Mouse (Mus musculus): ENCODE results near the gene Mcm3ap. TPM values are rescaled to one million over a fixed set of nuclear protein-coding genes. Genes with fewer than 3 reads are reported as not detected.
A peak's percentile ranks its signal among the peaks of the same experiment; 100 is the strongest.

Mcm3ap gene
- polyA plus RNA-seq, 1 experiment: 16.6 TPM

GRCm38 (mm10) chr10:76512965-76513583 lies 44.3 kb downstream of the Mcm3ap start:
- TF ChIP-seq CTCF (IDR thresholded peaks at IDR 0.05; ENCODE audit: extremely low read depth, insufficient read depth, insufficient read length, insufficient replicate concordance) (peak; percentile 81; the same call in 1 of the 2 replicates), POLR2A (IDR thresholded peaks at IDR 0.05; ENCODE audit: low read depth, low read length) (no peak)
- no peak overlapping the region for H3K27ac ChIP-seq (ENCODE audit: insufficient read depth, low read length)
- no peaks in the 10 kb centered on the region for H3K4me1 ChIP-seq (ENCODE audit: control insufficient read depth, insufficient read depth, insufficient read length)
- WGBS: 51% methylated on average over 5 of the region's 5 CpGs
- H3K4me3 ChIP-seq (ENCODE audit: extremely low read depth, insufficient read depth, insufficient read length): no peak overlapping the region
- peak; percentile 59 to 78 for DNase-seq (ENCODE audit: low read depth in 1 of 2, low spot score in 2 of 2)
- H3K36me3 ChIP-seq (ENCODE audit: control insufficient read depth, insufficient read depth, low read length): peaks cover 15% of the 10 kb centered on the region
- H3K27me3 ChIP-seq (ENCODE audit: control insufficient read depth, insufficient read depth, low read length): no peaks in the 10 kb centered on the region

DNA sequence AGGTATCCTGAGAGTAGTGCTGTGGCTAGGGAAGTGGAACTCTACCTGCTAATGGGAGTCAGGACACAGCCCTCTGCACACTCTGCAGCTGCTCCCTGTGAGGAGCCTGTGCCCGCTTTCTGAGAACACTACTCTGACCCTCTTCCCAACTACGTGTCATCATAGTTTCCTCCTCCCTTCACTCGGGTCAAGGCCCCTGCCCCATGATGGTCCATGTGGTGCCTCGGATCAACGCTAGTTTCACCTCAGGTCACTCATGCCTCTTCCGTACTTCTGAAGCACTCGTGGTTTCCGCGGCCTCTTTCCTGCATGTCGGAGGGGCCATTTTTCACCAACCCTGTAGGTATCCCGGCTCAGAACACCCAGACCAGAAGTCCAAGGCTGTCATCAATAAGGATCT lies 62.2 kb downstream of the Mcm3ap start:
- no peak for DNase-seq (ENCODE audit: low read depth in 1 of 2, low spot score in 2 of 2)
- Histone ChIP-seq H3K27ac (ENCODE audit: insufficient read depth, low read length) (no peak overlapping the region), H3K36me3 (ENCODE audit: control insufficient read depth, insufficient read depth, low read length) (peaks cover 3% of the 10 kb centered on the region; the same call in 1 of the 2 replicates), H3K4me3 (ENCODE audit: extremely low read depth, insufficient read depth, insufficient read length) (peak overlapping the region; percentile 55), H3K27me3 (ENCODE audit: control insufficient read depth, insufficient read depth, low read length) (no peaks in the 10 kb centered on the region), H3K4me1 (ENCODE audit: control insufficient read depth, insufficient read depth, insufficient read length) (peaks cover 10% of the 10 kb centered on the region)
- WGBS: 1% methylated on average over 11 of the region's 11 CpGs
- TF ChIP-seq CTCF (IDR thresholded peaks at IDR 0.05; ENCODE audit: extremely low read depth, insufficient read depth, insufficient read length, insufficient replicate concordance) (no peak), POLR2A (IDR thresholded peaks at IDR 0.05; ENCODE audit: low read depth, low read length) (no peak)

- Histone ChIP-seq H3K4me1 (ENCODE audit: control insufficient read depth, insufficient read depth, insufficient read length) (peaks cover 10% of the 10 kb centered on the region), H3K36me3 (ENCODE audit: control insufficient read depth, insufficient read depth, low read length) (peaks cover 3% of the 10 kb centered on the region; the same call in 1 of the 2 replicates), H3K27ac (ENCODE audit: insufficient read depth, low read length) (peak within 1 kb of the TSS; percentile 44; the same call in 1 of the 2 replicates), H3K4me3 (ENCODE audit: extremely low read depth, insufficient read depth, insufficient read length) (peak within 1 kb of the TSS; percentile 71), H3K27me3 (ENCODE audit: control insufficient read depth, insufficient read depth, low read length) (no peaks in the 10 kb centered on the region)
- TF ChIP-seq CTCF (IDR thresholded peaks at IDR 0.05; ENCODE audit: extremely low read depth, insufficient read depth, insufficient read length, insufficient replicate concordance): no peak
- no peak; the same call in 1 of the 2 replicates for TF ChIP-seq POLR2A (IDR thresholded peaks at IDR 0.05; ENCODE audit: low read depth, low read length)
- WGBS: under 1% methylated on average over 37 of the region's 37 CpGs
- peak; percentile 91 to 97 for DNase-seq (ENCODE audit: low read depth in 1 of 2, low spot score in 2 of 2)
Measured at GRCm38 (mm10) chr10:76531375-76531774, 62.6 kb downstream of the Mcm3ap start, which contains the start of gene Lss. Gene Lss (plus strand): TSS chr10:76531588.

- Histone ChIP-seq H3K27ac (ENCODE audit: insufficient read depth, low read length) (peak overlapping the region; percentile 44; the same call in 1 of the 2 replicates), H3K4me1 (ENCODE audit: control insufficient read depth, insufficient read depth, insufficient read length) (peaks cover 10% of the 10 kb centered on the region), H3K27me3 (ENCODE audit: control insufficient read depth, insufficient read depth, low read length) (no peaks in the 10 kb centered on the region), H3K36me3 (ENCODE audit: control insufficient read depth, insufficient read depth, low read length) (peaks cover 4% of the 10 kb centered on the region; the same call in 1 of the 2 replicates), H3K4me3 (ENCODE audit: extremely low read depth, insufficient read depth, insufficient read length) (peak overlapping the region; percentile 71)
- TF ChIP-seq POLR2A (IDR thresholded peaks at IDR 0.05; ENCODE audit: low read depth, low read length) (no peak), CTCF (IDR thresholded peaks at IDR 0.05; ENCODE audit: extremely low read depth, insufficient read depth, insufficient read length, insufficient replicate concordance) (no peak)
- no peak for DNase-seq (ENCODE audit: low read depth in 1 of 2, low spot score in 2 of 2)
- 6% methylated on average over 14 of the region's 14 CpGs for WGBS
Measured at GRCm38 (mm10) chr10:76531828-76532227, 63.1 kb downstream of the Mcm3ap start.

DNA sequence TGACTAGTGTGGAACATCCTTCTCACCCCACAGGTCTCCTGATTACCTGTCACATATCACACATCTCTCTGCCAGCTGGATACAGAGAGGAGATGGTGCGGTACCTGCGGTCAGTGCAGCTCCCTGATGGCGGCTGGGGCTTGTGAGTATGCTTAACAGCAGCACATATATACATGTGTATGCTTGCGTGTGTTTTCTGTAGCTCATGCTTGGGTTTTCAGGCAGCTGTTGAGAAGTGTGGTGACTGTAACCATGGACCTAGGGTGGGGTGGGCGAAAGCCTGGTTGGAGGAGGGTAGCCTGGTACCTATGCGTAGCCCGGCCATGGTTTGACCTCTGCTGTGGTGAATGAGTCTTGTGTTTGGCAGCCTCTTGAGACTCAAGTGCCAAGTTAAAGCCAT lies 66.8 kb downstream of the Mcm3ap start:
- no peak for DNase-seq (ENCODE audit: low read depth in 1 of 2, low spot score in 2 of 2)
- TF ChIP-seq POLR2A (IDR thresholded peaks at IDR 0.05; ENCODE audit: low read depth, low read length) (no peak), CTCF (IDR thresholded peaks at IDR 0.05; ENCODE audit: extremely low read depth, insufficient read depth, insufficient read length, insufficient replicate concordance) (no peak)
- whole genome bisulfite sequencing: 94% methylated on average over 7 of the region's 7 CpGs
- Histone ChIP-seq H3K27ac (ENCODE audit: insufficient read depth, low read length) (no peak overlapping the region), H3K36me3 (ENCODE audit: control insufficient read depth, insufficient read depth, low read length) (peaks cover 8% of the 10 kb centered on the region), H3K27me3 (ENCODE audit: control insufficient read depth, insufficient read depth, low read length) (no peaks in the 10 kb centered on the region), H3K4me1 (ENCODE audit: control insufficient read depth, insufficient read depth, insufficient read length) (peaks cover 9% of the 10 kb centered on the region), H3K4me3 (ENCODE audit: extremely low read depth, insufficient read depth, insufficient read length) (no peak overlapping the region)

DNA sequence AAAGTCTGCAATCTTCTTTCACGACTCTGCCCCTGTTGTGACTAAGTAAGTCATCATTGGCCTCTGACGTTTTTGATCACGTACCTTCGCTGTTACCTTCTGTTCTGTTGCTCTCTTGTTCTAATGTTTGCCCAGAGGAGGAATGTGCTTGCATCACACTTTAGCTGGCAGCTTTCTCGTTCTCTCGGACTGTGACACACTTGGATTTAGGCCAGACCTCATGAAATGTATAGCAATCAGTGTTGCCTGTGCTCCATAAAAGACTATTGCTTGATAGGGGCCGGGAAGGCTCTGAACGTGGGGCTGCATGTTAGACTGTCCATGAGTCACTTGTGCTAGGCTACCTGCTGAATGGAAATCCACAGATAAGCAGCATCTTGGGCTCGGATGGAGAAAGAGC lies 68.9 kb downstream of the Mcm3ap start:
- TF ChIP-seq CTCF (IDR thresholded peaks at IDR 0.05; ENCODE audit: extremely low read depth, insufficient read depth, insufficient read length, insufficient replicate concordance) (no peak), POLR2A (IDR thresholded peaks at IDR 0.05; ENCODE audit: low read depth, low read length) (no peak)
- Histone ChIP-seq H3K4me1 (ENCODE audit: control insufficient read depth, insufficient read depth, insufficient read length) (peaks cover 3% of the 10 kb centered on the region; the same call in 1 of the 2 replicates), H3K27me3 (ENCODE audit: control insufficient read depth, insufficient read depth, low read length) (no peaks in the 10 kb centered on the region), H3K36me3 (ENCODE audit: control insufficient read depth, insufficient read depth, low read length) (peaks cover 8% of the 10 kb centered on the region), H3K4me3 (ENCODE audit: extremely low read depth, insufficient read depth, insufficient read length) (no peak overlapping the region), H3K27ac (ENCODE audit: insufficient read depth, low read length) (no peak overlapping the region)
- 90% methylated on average over 9 of the region's 9 CpGs for WGBS
- no peak for DNase-seq (ENCODE audit: low read depth in 1 of 2, low spot score in 2 of 2)

Data from spleen, adult 2 months (tissue).